Mouse (Mus musculus): Measurements from ENCODE around the gene Adam12. TPM values are rescaled to one million over a fixed set of nuclear protein-coding genes. Genes with fewer than 3 reads are reported as not detected.
A peak's percentile ranks its signal among the peaks of the same experiment; 100 is the strongest.

Gene Adam12
- polyA plus RNA-seq, 1 experiment from 2014 or later: 2.1 TPM

DNA sequence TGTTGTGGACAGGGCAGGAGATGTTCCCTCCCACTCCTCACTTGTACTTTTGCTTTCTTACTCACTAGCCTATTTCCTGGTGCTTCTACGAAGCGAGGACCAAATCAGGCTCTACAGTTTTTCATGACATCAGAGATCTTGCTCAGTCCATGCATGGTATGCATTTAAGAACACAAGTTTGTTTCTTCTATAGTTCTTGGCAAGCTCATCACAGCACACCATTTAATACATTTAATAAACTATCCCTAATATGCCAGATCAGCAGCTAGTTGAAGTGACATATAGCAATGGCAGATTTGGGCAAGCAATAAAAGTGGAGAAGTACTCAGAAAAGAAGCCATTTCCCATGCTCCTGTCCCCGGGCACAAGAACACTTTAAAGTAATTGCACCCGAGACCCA lies 285.8 kb downstream of the Adam12 start:
- H3K27ac ChIP-seq (ENCODE audit: low read length): no peak overlapping the region
- no peak overlapping the region for H3K4me3 ChIP-seq (ENCODE audit: low read depth, low read length)
- H3K4me1 ChIP-seq (ENCODE audit: control insufficient read depth, insufficient read depth, low read length): no peaks in the 10 kb centered on the region
- H3K27me3 ChIP-seq (ENCODE audit: control insufficient read depth, insufficient read depth, low read depth, low read length): no peaks in the 10 kb centered on the region
- H3K9ac ChIP-seq (ENCODE audit: low read depth, low read length): no peak overlapping the region
- WGBS: 84% methylated on average over 4 of the region's 4 CpGs
- H3K9me3 ChIP-seq (replicated peaks; ENCODE audit: control insufficient read depth, low read length, poor library complexity, severe bottlenecking): no peaks in the 10 kb centered on the region
- ATAC-seq: no peak
- no peaks in the 10 kb centered on the region for H3K36me3 ChIP-seq (ENCODE audit: control insufficient read depth, insufficient read depth, low read length)
- H3K4me2 ChIP-seq (ENCODE audit: low read length): no peak overlapping the region

DNA sequence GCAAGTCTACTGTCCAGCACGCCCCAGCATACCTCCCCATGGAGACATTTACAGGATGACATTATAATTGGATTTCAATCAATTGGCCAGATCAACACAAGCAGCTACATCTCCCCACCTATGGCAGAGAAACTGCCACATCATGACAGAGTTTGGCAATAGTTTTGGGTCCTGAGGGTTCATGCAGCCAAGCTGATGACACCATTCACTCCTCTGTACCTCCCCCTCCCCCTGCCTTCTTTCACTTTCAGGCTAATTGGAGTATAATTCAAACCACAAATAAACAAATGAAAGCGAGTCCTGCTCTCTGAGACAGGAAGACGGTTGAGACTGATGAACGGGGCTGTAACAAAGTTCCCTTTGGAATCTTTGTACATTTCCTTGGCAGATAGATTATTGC lies 291.5 kb downstream of the Adam12 start:
- H3K4me2 ChIP-seq (ENCODE audit: low read length): no peak overlapping the region
- peaks cover 8% of the 10 kb centered on the region for H3K4me1 ChIP-seq (ENCODE audit: control insufficient read depth, insufficient read depth, low read length)
- no peak overlapping the region for H3K9ac ChIP-seq (ENCODE audit: low read depth, low read length)
- 86% methylated on average over 4 of the region's 4 CpGs for WGBS
- no peak overlapping the region for H3K27ac ChIP-seq (ENCODE audit: low read length)
- H3K27me3 ChIP-seq (ENCODE audit: control insufficient read depth, insufficient read depth, low read depth, low read length): no peaks in the 10 kb centered on the region
- H3K9me3 ChIP-seq (replicated peaks; ENCODE audit: control insufficient read depth, low read length, poor library complexity, severe bottlenecking): no peaks in the 10 kb centered on the region
- H3K4me3 ChIP-seq (ENCODE audit: low read depth, low read length): no peak overlapping the region
- H3K36me3 ChIP-seq (ENCODE audit: control insufficient read depth, insufficient read depth, low read length): no peaks in the 10 kb centered on the region
- ATAC-seq: no peak

DNA sequence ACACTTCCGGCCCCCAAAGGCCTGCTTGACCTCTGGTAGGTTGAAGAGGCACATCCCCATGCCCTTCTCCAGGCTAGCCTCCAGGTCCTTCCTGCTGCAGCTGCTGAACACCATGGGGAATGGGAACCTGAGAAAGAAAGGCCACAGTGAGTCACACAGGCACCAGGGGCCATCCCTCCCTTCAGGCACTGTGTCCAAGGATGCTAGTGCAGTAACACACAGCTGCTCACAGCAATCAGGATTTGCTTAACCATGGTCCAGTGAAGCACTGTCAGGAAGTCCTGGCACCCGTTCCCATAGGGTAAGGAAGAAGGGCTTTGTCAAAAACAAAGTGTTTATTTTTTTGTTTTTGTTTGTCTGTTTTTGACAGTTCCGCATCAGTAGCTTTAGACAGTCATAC lies 294.5 kb downstream of the Adam12 start:
- H3K9ac ChIP-seq (ENCODE audit: low read depth, low read length): no peak overlapping the region
- no peak for ATAC-seq
- no peaks in the 10 kb centered on the region for H3K27me3 ChIP-seq (ENCODE audit: control insufficient read depth, insufficient read depth, low read depth, low read length)
- H3K4me2 ChIP-seq (ENCODE audit: low read length): no peak overlapping the region
- peaks cover 8% of the 10 kb centered on the region for H3K4me1 ChIP-seq (ENCODE audit: control insufficient read depth, insufficient read depth, low read length)
- no peaks in the 10 kb centered on the region for H3K9me3 ChIP-seq (replicated peaks; ENCODE audit: control insufficient read depth, low read length, poor library complexity, severe bottlenecking)
- no peak overlapping the region for H3K4me3 ChIP-seq (ENCODE audit: low read depth, low read length)
- H3K36me3 ChIP-seq (ENCODE audit: control insufficient read depth, insufficient read depth, low read length): no peaks in the 10 kb centered on the region
- H3K27ac ChIP-seq (ENCODE audit: low read length): no peak overlapping the region
- WGBS: 87% methylated on average over 3 of the region's 3 CpGs

DNA sequence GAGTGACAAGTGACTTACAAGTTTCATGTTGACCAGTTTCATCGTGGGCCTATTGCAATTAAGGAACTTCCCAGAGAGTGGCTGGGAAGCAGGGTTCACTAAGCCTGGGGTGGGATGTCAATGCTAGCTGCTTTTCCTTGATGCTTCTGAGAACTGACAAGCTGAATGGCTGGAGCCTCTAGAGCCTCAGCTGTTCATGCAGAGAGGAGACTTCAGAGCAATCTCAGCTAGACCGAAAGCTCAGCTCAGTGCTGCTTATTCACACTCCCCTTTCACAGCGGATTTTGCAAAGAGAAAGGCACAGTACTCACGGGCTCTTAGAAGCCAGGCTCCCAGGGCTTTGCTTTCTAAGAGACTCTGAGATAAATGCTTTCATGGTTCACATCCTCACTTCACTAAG lies 295.6 kb downstream of the Adam12 start:
- Histone ChIP-seq H3K27me3 (ENCODE audit: control insufficient read depth, insufficient read depth, low read depth, low read length) (no peaks in the 10 kb centered on the region), H3K9ac (ENCODE audit: low read depth, low read length) (no peak overlapping the region), H3K27ac (ENCODE audit: low read length) (no peak overlapping the region), H3K4me2 (ENCODE audit: low read length) (no peak overlapping the region), H3K36me3 (ENCODE audit: control insufficient read depth, insufficient read depth, low read length) (no peaks in the 10 kb centered on the region), H3K9me3 (replicated peaks; ENCODE audit: control insufficient read depth, low read length, poor library complexity, severe bottlenecking) (no peaks in the 10 kb centered on the region), H3K4me3 (ENCODE audit: low read depth, low read length) (no peak overlapping the region), H3K4me1 (ENCODE audit: control insufficient read depth, insufficient read depth, low read length) (peaks cover 8% of the 10 kb centered on the region)
- 5% methylated on average over 4 of the region's 4 CpGs for WGBS
- 0 out of 2 replicates have a peak, but pooled peaks have one; percentile 25 for ATAC-seq

DNA sequence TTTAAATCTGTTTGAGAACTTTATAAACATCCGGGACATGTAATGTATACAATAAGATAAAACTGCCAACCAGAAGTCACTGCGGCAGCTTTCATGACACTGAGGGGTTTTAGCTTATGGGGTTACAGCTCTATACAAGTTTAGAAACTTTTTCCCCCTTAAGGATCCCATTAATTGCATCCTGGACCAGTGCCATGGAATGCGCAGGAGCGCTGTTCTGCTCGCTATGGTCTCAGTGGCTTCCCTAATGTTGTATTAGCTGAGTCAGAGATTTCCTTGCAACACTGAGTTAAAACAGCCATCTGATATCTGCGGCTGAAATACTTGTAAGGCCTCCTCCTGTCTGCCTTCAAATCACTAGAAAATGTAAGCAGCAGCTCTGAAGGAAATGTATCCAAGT lies 298.6 kb downstream of the Adam12 start:
- peaks cover 8% of the 10 kb centered on the region for H3K4me1 ChIP-seq (ENCODE audit: control insufficient read depth, insufficient read depth, low read length)
- 55% methylated on average over 6 of the region's 6 CpGs for WGBS
- H3K27ac ChIP-seq (ENCODE audit: low read length): no peak overlapping the region
- no peaks in the 10 kb centered on the region for H3K9me3 ChIP-seq (replicated peaks; ENCODE audit: control insufficient read depth, low read length, poor library complexity, severe bottlenecking)
- H3K27me3 ChIP-seq (ENCODE audit: control insufficient read depth, insufficient read depth, low read depth, low read length): no peaks in the 10 kb centered on the region
- no peaks in the 10 kb centered on the region for H3K36me3 ChIP-seq (ENCODE audit: control insufficient read depth, insufficient read depth, low read length)
- H3K4me2 ChIP-seq (ENCODE audit: low read length): no peak overlapping the region
- H3K4me3 ChIP-seq (ENCODE audit: low read depth, low read length): no peak overlapping the region
- ATAC-seq: no peak
- H3K9ac ChIP-seq (ENCODE audit: low read depth, low read length): no peak overlapping the region

DNA sequence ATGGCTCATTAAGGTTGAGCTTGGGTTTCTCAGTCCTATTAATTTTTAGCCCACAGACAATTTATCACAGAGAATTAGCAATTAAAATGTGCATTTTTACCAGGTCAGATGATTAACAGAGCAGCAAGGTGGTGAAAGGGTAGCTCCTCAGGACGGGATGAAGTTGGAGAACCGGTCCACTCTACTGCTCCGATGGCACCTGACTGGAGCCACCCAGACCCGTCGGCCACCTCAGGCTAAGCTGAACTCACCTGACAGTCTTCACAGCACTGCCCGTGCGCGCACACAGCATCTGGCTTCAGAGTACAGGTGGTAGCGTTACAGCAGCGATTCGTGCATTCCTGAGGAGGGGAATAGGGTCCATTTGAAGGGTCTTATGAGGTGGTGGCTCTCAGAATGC lies 300.5 kb downstream of the Adam12 start:
- no peak for ATAC-seq
- Histone ChIP-seq H3K9ac (ENCODE audit: low read depth, low read length) (no peak overlapping the region), H3K36me3 (ENCODE audit: control insufficient read depth, insufficient read depth, low read length) (no peaks in the 10 kb centered on the region), H3K4me1 (ENCODE audit: control insufficient read depth, insufficient read depth, low read length) (peaks cover 8% of the 10 kb centered on the region), H3K27ac (ENCODE audit: low read length) (no peak overlapping the region), H3K9me3 (replicated peaks; ENCODE audit: control insufficient read depth, low read length, poor library complexity, severe bottlenecking) (no peaks in the 10 kb centered on the region), H3K27me3 (ENCODE audit: control insufficient read depth, insufficient read depth, low read depth, low read length) (no peaks in the 10 kb centered on the region), H3K4me2 (ENCODE audit: low read length) (no peak overlapping the region), H3K4me3 (ENCODE audit: low read depth, low read length) (no peak overlapping the region)
- WGBS: 88% methylated on average over 11 of the region's 11 CpGs

DNA sequence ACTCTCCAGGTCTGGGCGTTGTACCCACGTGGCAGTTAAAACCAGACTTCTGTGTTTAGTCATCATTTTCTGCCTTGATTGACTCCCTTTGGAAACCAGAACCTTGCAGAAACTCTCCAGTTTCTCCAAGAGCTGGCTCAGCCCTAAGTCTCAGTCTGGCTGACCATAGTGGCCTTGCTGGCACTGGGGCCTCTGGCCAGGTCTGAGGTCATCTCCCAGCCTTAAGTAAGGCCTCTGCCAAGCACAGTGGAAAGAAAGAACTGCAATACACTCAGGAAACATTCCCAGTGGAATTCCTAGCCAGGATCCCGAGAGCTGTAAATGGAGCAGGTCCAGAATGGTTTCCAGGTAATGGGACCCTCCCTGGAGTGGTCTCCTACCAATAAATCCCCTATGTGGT lies 303.0 kb downstream of the Adam12 start:
- ATAC-seq: no peak
- 92% methylated on average over 3 of the region's 3 CpGs for WGBS
- H3K27ac ChIP-seq (ENCODE audit: low read length): no peak overlapping the region

DNA sequence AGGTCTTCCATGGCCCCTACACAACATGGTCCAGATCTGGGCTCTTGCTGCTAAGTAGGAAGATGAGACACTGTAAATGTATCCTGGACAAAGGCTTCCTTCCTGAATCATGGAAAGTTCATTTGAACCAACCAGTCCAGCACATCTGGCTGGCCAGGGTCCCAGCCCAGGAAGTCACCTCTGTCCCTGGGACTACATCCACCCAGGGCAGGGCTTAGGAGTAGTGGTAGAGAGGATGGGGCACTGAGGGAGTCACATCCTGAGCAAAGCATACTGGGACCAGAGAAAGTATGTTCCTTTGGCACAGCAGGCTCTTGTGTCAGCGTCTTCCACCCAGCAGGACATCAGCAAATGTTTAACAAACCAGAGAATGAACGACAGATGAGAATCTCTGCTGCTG lies 306.2 kb downstream of the Adam12 start:
- Histone ChIP-seq H3K4me3 (ENCODE audit: low read depth, low read length) (no peak overlapping the region), H3K27ac (ENCODE audit: low read length) (no peak overlapping the region), H3K36me3 (ENCODE audit: control insufficient read depth, insufficient read depth, low read length) (no peaks in the 10 kb centered on the region), H3K4me1 (ENCODE audit: control insufficient read depth, insufficient read depth, low read length) (no peaks in the 10 kb centered on the region), H3K27me3 (ENCODE audit: control insufficient read depth, insufficient read depth, low read depth, low read length) (no peaks in the 10 kb centered on the region), H3K9me3 (replicated peaks; ENCODE audit: control insufficient read depth, low read length, poor library complexity, severe bottlenecking) (no peaks in the 10 kb centered on the region), H3K9ac (ENCODE audit: low read depth, low read length) (no peak overlapping the region), H3K4me2 (ENCODE audit: low read length) (no peak overlapping the region)
- 59% methylated on average over 2 of the region's 2 CpGs for WGBS
- no peak for ATAC-seq

More for the DNA sequence above, 303.0 kb downstream of the Adam12 start:
- no peaks in the 10 kb centered on the region for H3K27me3 ChIP-seq (ENCODE audit: control insufficient read depth, insufficient read depth, low read depth, low read length)
- H3K4me3 ChIP-seq (ENCODE audit: low read depth, low read length): no peak overlapping the region
- no peak overlapping the region for H3K4me2 ChIP-seq (ENCODE audit: low read length)
- H3K4me1 ChIP-seq (ENCODE audit: control insufficient read depth, insufficient read depth, low read length): no peaks in the 10 kb centered on the region; the same call in 1 of the 2 replicates
- no peaks in the 10 kb centered on the region for H3K36me3 ChIP-seq (ENCODE audit: control insufficient read depth, insufficient read depth, low read length)
- no peaks in the 10 kb centered on the region for H3K9me3 ChIP-seq (replicated peaks; ENCODE audit: control insufficient read depth, low read length, poor library complexity, severe bottlenecking)
- H3K9ac ChIP-seq (ENCODE audit: low read depth, low read length): no peak overlapping the region

DNA sequence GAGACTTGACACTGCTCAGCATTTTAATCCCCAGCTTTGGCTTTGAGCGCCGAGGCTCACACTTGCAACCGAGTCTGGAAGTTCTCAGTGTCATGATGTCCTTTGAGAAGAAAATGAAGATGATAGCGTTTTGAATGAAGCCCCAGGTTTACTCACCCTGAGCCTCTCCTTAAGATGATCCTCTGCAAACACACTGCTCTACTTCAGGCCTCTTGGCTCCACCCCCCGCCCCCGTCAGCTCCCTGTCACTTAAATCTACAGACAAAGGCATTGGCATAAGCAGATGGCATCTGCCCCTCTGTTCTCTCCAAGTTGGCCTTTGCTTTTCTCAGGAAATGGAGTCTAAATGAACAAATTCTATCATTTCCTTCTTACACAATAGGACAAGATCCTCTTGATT lies 308.0 kb downstream of the Adam12 start:
- Histone ChIP-seq H3K4me2 (ENCODE audit: low read length) (no peak overlapping the region), H3K27ac (ENCODE audit: low read length) (no peak overlapping the region), H3K27me3 (ENCODE audit: control insufficient read depth, insufficient read depth, low read depth, low read length) (no peaks in the 10 kb centered on the region), H3K36me3 (ENCODE audit: control insufficient read depth, insufficient read depth, low read length) (no peaks in the 10 kb centered on the region), H3K9ac (ENCODE audit: low read depth, low read length) (no peak overlapping the region), H3K4me1 (ENCODE audit: control insufficient read depth, insufficient read depth, low read length) (no peaks in the 10 kb centered on the region), H3K9me3 (replicated peaks; ENCODE audit: control insufficient read depth, low read length, poor library complexity, severe bottlenecking) (no peaks in the 10 kb centered on the region), H3K4me3 (ENCODE audit: low read depth, low read length) (no peak overlapping the region)
- WGBS: 50% methylated on average over 6 of the region's 6 CpGs
- no peak for ATAC-seq

DNA sequence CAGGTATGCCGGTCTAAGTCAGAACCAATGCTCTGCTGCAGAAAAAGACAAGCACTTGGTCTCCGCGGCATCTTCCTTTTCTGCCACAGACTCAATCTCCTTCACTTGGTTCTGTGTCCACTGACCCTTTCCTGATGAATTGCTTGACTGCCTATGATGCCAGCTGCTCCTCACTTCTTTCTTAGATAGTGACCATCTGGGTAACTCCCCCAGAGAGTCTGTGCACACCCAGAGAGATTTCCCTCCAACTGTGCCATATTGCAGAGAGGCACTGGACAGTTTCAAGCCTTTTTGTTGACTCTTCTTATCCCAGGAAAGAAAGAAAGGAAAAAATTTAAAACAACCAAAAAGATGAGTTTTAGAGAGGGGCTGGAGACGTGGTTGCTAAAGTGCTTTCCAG lies 310.7 kb downstream of the Adam12 start:
- no peak overlapping the region for H3K9ac ChIP-seq (ENCODE audit: low read depth, low read length)
- H3K4me1 ChIP-seq (ENCODE audit: control insufficient read depth, insufficient read depth, low read length): no peaks in the 10 kb centered on the region
- H3K27ac ChIP-seq (ENCODE audit: low read length): no peak overlapping the region
- no peaks in the 10 kb centered on the region for H3K27me3 ChIP-seq (ENCODE audit: control insufficient read depth, insufficient read depth, low read depth, low read length)
- H3K36me3 ChIP-seq (ENCODE audit: control insufficient read depth, insufficient read depth, low read length): no peaks in the 10 kb centered on the region
- H3K4me3 ChIP-seq (ENCODE audit: low read depth, low read length): no peak overlapping the region
- 94% methylated on average over 4 of the region's 4 CpGs for WGBS
- H3K4me2 ChIP-seq (ENCODE audit: low read length): no peak overlapping the region
- no peaks in the 10 kb centered on the region for H3K9me3 ChIP-seq (replicated peaks; ENCODE audit: control insufficient read depth, low read length, poor library complexity, severe bottlenecking)
- ATAC-seq: no peak
